Mouse (Mus musculus): Measurements from ENCODE around the gene Aldh1a3.

DNA sequence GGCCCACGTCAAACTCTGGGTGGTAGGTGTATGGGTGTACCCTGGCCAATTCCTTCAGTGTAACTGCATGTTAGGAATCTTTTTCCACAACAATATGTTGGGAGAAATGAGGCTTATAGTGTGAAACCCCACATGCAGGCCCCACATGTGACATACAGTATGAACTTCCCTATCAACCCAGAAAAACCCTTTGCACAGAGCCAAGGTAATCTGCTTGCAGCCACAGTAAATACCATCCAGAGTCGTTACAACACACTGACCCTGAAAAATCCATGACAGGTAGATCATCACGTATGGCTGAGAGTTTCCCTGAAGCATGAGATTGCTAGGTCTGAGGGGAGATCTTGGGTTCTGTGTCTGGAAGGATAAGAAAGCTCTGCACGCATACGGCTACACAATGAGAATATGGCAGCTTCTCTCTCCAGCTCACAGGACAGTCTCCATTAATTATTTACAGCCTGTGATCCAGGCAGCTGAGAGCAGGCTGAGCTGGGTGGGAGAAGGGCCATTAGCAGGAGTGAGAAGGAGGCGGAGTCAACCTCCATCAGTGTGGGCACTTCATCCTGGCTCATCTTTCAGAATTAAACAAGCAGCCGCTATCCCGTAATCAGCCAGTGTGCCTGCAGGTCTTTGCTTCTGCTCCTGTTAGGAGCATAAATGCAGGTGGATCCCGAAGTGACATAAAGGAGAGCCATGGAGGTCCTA, 80.2 kb downstream of the Aldh1a3 start:
- TF ChIP-seq EP300 (IDR thresholded peaks at IDR 0.05; ENCODE audit: low read depth) = no peak
- no peak for TF ChIP-seq CTCF (IDR thresholded peaks at IDR 0.05; ENCODE audit: low read depth)

Data from heart, postnatal 0 days (tissue).